Mouse (Mus musculus): ENCODE data around the gene Ramp1.

GRCm38 (mm10) chr1:91206873-91207272 is 27.3 kb downstream of the Ramp1 start:
- TF ChIP-seq CTCF (IDR thresholded peaks at IDR 0.05; ENCODE audit: extremely low read depth, insufficient read depth, insufficient read length, insufficient replicate concordance) = no peak
- no peak for TF ChIP-seq POLR2A (IDR thresholded peaks at IDR 0.05; ENCODE audit: low read depth, low read length)
